Mouse (Mus musculus) stomach, embryonic 16.5 days (tissue): Measurements from ENCODE around the gene Scaf4. TPM values are rescaled to one million over a fixed set of nuclear protein-coding genes. Genes with fewer than 3 reads are reported as not detected.
"Not testable (repeated sequence)": the region's sequence is repeated elsewhere in the genome, so short reads cannot be mapped to it uniquely, and the experiment has no call there.

Experiments used
- ATAC-seq: fragments of 200-750 bp; cut with Nextera tagmentation; 2 replicates; pipeline ENCODE4 v1.8.0; 2017; ENCODE audit warnings: moderate number of reproducible peaks, moderate TSS enrichment; ENCODE audit not compliant: insufficient read depth, low FRiP score
- H3K27ac ChIP-seq: fragments of 300-500 bp; sonication (generic); 2 replicates; pipeline ENCODE4 v1.5.1; 2014; ENCODE audit warnings: low read length
- H3K27me3 ChIP-seq: fragments of 300-500 bp; sonication (generic); 2 replicates; pipeline ENCODE4 v1.6.1; 2014; ENCODE audit warnings: low read length, control low read depth, mixed read lengths; ENCODE audit not compliant: control insufficient read depth, insufficient read depth
- H3K36me3 ChIP-seq: fragments of 300-500 bp; sonication (generic); 2 replicates; pipeline ENCODE4 v1.6.1; 2014; ENCODE audit warnings: low read length; ENCODE audit not compliant: control insufficient read depth, insufficient read depth
- H3K4me1 ChIP-seq: fragments of 300-500 bp; sonication (generic); 2 replicates; pipeline ENCODE4 v1.6.1; 2014; ENCODE audit warnings: low read length, control low read depth, mixed read lengths; ENCODE audit not compliant: control insufficient read depth, insufficient read depth
- H3K4me2 ChIP-seq: fragments of 300-500 bp; sonication (generic); 2 replicates; pipeline ENCODE4 v1.6.1; 2014; ENCODE audit warnings: low read depth, low read length, mixed read lengths
- H3K4me3 ChIP-seq: fragments of 300-500 bp; sonication (generic); replicated peaks from 2 replicates; pipeline ENCODE4 v1.5.1; 2014; ENCODE audit warnings: mild to moderate bottlenecking, low read length
- H3K9ac ChIP-seq: fragments of 300-500 bp; sonication (generic); 2 replicates; pipeline ENCODE4 v1.6.1; 2014; ENCODE audit warnings: low read length
- H3K9me3 ChIP-seq: fragments of 300-500 bp; sonication (generic); replicated peaks from 2 replicates; pipeline ENCODE4 v1.6.1; 2016; ENCODE audit warnings: low read length, control low read depth; ENCODE audit not compliant: control insufficient read depth
- WGBS: fragments of 180-500 bp; shearing (Covaris S2); extraction: QIAGEN DNeasy Blood & Tissue Kit; methylation state at CpG from one replicate; pipeline ENCODE4 v1.1.7; 2014; 5-methylcytosine and 5-hydroxymethylcytosine counted together
- polyA plus RNA-seq: library from polyadenylated mRNA; unstranded; fragments of >200 nt; fragmentation: Nextera tagmentation; extraction: Ambion mirVana; gene quantifications from 2 replicates; pipeline ENCODE4 v1.2.1, GENCODE M21; 2015

Gene Scaf4
- polyA plus RNA-seq, 1 experiment from 2014 or later, result 15.1 TPM

GRCm38 (mm10) chr16:90217356-90217755, 66.9 kb downstream of the Scaf4 start:
- no peak overlapping the region for H3K4me2 ChIP-seq
- no peaks in the 10 kb centered on the region for H3K36me3 ChIP-seq
- WGBS, result 40% methylated on average over 3 of the region's 3 CpGs
- H3K9me3 ChIP-seq, result no peaks in the 10 kb centered on the region
- ATAC-seq, result no peak
- peak overlapping the region; percentile 52; the same call in 1 of the 2 replicates for H3K27ac ChIP-seq
- H3K27me3 ChIP-seq, result no peaks in the 10 kb centered on the region
- no peak overlapping the region for H3K4me3 ChIP-seq
- no peak overlapping the region for H3K9ac ChIP-seq
- peaks cover 5% of the 10 kb centered on the region for H3K4me1 ChIP-seq

GRCm38 (mm10) chr16:90216414-90216813, 67.9 kb downstream of the Scaf4 start:
- H3K4me3 ChIP-seq, result no peak overlapping the region
- peaks cover 2% of the 10 kb centered on the region for H3K4me1 ChIP-seq
- ATAC-seq, result no peak
- H3K4me2 ChIP-seq, result no peak overlapping the region
- no peaks in the 10 kb centered on the region for H3K36me3 ChIP-seq
- no peaks in the 10 kb centered on the region for H3K27me3 ChIP-seq
- H3K27ac ChIP-seq, result no peak overlapping the region
- H3K9me3 ChIP-seq, result no peaks in the 10 kb centered on the region
- 93% methylated on average over 2 of the region's 2 CpGs for WGBS
- no peak overlapping the region for H3K9ac ChIP-seq

GRCm38 (mm10) chr16:90215879-90216278, 68.4 kb downstream of the Scaf4 start:
- not testable (repeated sequence) for H3K27ac ChIP-seq, H3K4me1 ChIP-seq, H3K4me2 ChIP-seq, ATAC-seq, H3K4me3 ChIP-seq, H3K36me3 ChIP-seq, H3K9me3 ChIP-seq, H3K27me3 ChIP-seq, H3K9ac ChIP-seq
- WGBS, result 87% methylated on average over 5 of the region's 5 CpGs

GRCm38 (mm10) chr16:90214731-90215565, 69.4 kb downstream of the Scaf4 start:
- Histone ChIP-seq H3K27ac (no peak overlapping the region), H3K4me2 (no peak overlapping the region), H3K9ac (no peak overlapping the region), H3K4me3 (no peak overlapping the region), H3K36me3 (no peaks in the 10 kb centered on the region), H3K27me3 (no peaks in the 10 kb centered on the region), H3K4me1 (peaks cover 2% of the 10 kb centered on the region; the same call in 1 of the 2 replicates), H3K9me3 (no peaks in the 10 kb centered on the region)
- no peak for ATAC-seq
- WGBS, result 88% methylated on average over 11 of the region's 11 CpGs

- ATAC-seq, result no peak
- Histone ChIP-seq H3K27ac (no peak overlapping the region), H3K27me3 (no peaks in the 10 kb centered on the region), H3K9ac (no peak overlapping the region), H3K4me2 (no peak overlapping the region), H3K4me1 (peaks cover 2% of the 10 kb centered on the region; the same call in 1 of the 2 replicates), H3K4me3 (no peak overlapping the region), H3K9me3 (no peaks in the 10 kb centered on the region), H3K36me3 (no peaks in the 10 kb centered on the region)
- 65% methylated on average over 12 of the region's 12 CpGs for WGBS
These were observed 70.6 kb downstream of the Scaf4 start for GRCm38 (mm10) chr16:90213477-90214339.

- Histone ChIP-seq H3K27me3 (no peaks in the 10 kb centered on the region), H3K4me3 (no peak overlapping the region), H3K4me2 (no peak overlapping the region), H3K27ac (no peak overlapping the region), H3K4me1 (no peaks in the 10 kb centered on the region), H3K9me3 (no peaks in the 10 kb centered on the region), H3K9ac (no peak overlapping the region), H3K36me3 (no peaks in the 10 kb centered on the region)
- no peak for ATAC-seq
- WGBS, result 75% methylated on average over 8 of the region's 8 CpGs
These were observed 72.5 kb downstream of the Scaf4 start for GRCm38 (mm10) chr16:90211767-90212166.

GRCm38 (mm10) chr16:90210717-90211116, 73.6 kb downstream of the Scaf4 start:
- Histone ChIP-seq H3K4me3 (no peak overlapping the region), H3K36me3 (no peaks in the 10 kb centered on the region), H3K4me1 (no peaks in the 10 kb centered on the region), H3K9me3 (no peaks in the 10 kb centered on the region), H3K4me2 (no peak overlapping the region), H3K27ac (no peak overlapping the region), H3K27me3 (no peaks in the 10 kb centered on the region), H3K9ac (no peak overlapping the region)
- no peak for ATAC-seq
- 70% methylated on average over 10 of the region's 10 CpGs for WGBS

GRCm38 (mm10) chr16:90208996-90209395, 75.3 kb downstream of the Scaf4 start:
- Histone ChIP-seq H3K36me3 (no peaks in the 10 kb centered on the region), H3K4me1 (no peaks in the 10 kb centered on the region), H3K9me3 (no peaks in the 10 kb centered on the region), H3K4me2 (no peak overlapping the region), H3K27me3 (no peaks in the 10 kb centered on the region), H3K4me3 (no peak overlapping the region), H3K27ac (no peak overlapping the region), H3K9ac (no peak overlapping the region)
- 70% methylated on average over 3 of the region's 3 CpGs for WGBS
- ATAC-seq, result no peak

- Histone ChIP-seq H3K27ac (no peak overlapping the region), H3K9me3 (no peaks in the 10 kb centered on the region), H3K4me3 (no peak overlapping the region), H3K4me1 (peaks cover 8% of the 10 kb centered on the region), H3K4me2 (no peak overlapping the region), H3K9ac (no peak overlapping the region), H3K27me3 (no peaks in the 10 kb centered on the region), H3K36me3 (no peaks in the 10 kb centered on the region)
- no peak for ATAC-seq
- WGBS, result 95% methylated on average over 2 of the region's 2 CpGs
These were observed 79.4 kb downstream of the Scaf4 start for GRCm38 (mm10) chr16:90204868-90205267.
